Mouse (Mus musculus) liver (tissue): Measurements from ENCODE around the gene Tnfrsf11a.
"Not testable (repeated sequence)": the region's sequence is repeated elsewhere in the genome, so short reads cannot be mapped to it uniquely, and the experiment has no call there.

Experiments used
- DNase-seq: peaks from one replicate; pipeline ENCODE4 v3.0.0-alpha.2; 2020; ENCODE audit warnings: mixed read lengths

Tnfrsf11a gene

DNA sequence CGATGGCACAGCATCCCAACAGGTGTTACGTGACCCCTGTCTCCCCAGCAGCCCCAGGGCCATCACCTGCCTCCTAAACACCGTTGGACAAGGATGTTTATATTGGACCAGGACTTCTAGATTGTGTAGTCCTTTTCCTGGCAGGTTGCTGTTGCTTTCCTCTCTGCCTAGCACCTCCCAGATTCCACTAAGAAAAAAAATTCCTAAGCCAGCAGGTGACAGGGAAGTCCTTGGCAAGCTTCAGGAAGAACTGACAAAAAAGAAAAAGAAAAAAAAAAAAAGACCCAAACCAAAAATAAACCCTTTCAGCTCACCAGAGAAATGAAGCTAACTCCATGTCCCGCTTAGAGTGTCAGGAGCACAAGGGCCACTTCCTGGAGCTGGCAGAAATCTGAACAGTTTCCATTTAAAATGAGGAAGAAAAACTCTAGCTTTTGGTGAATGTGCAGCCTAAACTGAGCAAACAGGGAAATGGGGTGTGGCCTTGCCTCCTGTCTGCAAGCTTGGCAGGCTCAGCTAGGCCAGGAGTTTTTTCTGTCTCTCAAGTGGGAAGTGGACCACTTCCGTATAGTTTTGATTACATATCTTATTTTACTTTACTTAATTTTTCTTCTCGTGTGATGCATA is 6.3 kb downstream of the Tnfrsf11a start:
- DNase-seq: peak; percentile 7

DNA sequence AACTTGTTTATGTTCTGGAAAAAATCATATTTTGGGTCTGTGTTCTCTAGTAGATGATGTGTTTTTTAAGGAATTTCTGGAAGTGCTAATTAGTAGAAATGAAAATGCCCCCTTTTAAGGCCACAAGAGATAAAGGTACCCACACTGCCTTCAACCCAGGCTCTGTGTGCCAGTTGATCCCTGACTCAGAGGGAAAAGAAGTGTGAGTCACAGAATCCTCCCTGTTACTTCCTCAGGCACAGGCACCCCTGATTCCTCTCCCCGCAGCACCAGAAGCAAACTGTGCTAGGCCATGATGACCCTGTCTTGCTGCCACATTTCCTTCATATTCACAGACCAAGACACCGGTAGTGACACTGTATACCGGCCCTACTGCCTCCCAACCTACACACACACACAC is 9.6 kb downstream of the Tnfrsf11a start:
- no peak for DNase-seq

GRCm38 (mm10) chr1:105794670-105795069 is 14.2 kb downstream of the Tnfrsf11a start:
- no peak for DNase-seq

DNA sequence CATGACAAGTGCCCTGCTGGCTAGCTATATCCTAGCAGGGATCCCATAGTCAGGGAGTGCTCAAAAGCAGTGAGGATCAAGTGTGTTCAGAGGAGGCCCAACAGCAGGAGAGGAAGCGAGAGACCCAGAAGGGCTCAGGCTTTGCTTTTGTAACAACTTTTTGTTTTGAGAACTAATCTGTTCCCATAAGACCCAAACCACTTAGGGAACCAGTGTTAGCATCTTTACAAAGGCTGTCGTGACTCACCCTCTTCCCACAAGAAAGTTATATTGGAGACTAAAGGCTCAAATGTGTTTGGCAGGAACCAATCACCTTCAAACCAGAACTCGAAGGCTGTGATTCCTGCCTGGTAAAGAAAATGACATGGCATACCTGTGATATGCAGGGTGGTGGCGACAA is 15.2 kb downstream of the Tnfrsf11a start:
- no peak for DNase-seq

GRCm38 (mm10) chr1:105800570-105800969 is 20.1 kb downstream of the Tnfrsf11a start:
- DNase-seq: no peak

- DNase-seq: no peak
Measured at GRCm38 (mm10) chr1:105801252-105801651, 20.7 kb downstream of the Tnfrsf11a start.

- peak; percentile 21 for DNase-seq
Measured at GRCm38 (mm10) chr1:105802941-105803340, 22.4 kb downstream of the Tnfrsf11a start.

DNA sequence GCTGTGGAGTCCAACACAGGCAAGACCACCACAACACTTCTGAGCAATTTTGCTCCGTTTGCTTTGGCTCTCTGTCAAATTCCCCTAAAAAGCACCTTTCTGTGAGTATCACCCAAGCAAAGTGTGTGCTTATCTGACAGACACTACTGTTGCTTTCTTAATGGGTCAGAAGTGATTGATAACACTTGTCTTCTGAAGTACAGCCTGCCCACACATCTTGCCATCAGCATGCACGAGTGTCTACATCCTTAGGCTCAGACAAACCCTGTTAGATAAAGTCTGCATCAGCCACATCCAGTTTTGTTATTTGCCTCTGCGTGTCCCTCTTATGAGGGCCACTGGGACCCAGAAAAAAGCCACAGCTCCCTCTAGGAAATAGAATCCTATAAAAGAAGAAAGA is 23.8 kb downstream of the Tnfrsf11a start:
- no peak for DNase-seq

DNA sequence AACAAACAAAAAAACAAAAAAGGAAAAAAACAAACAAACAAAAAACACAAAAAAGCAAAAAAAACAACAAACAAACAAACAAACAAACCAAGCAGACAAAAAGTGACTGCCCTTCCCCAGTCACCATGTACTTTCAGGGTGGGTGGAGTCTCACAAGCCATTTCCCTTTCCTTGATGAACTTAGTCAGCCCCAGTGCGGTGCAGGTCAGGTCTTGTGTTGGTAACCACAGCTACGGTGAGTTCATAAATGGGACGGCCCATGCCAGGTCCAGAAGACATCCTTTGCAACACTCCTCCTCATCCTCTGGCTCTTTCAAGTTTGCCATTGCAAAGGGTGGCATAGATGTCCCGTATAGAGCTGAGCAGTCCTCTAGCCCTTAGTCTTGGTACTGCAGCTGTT is 25.0 kb downstream of the Tnfrsf11a start:
- no peak for DNase-seq

DNA sequence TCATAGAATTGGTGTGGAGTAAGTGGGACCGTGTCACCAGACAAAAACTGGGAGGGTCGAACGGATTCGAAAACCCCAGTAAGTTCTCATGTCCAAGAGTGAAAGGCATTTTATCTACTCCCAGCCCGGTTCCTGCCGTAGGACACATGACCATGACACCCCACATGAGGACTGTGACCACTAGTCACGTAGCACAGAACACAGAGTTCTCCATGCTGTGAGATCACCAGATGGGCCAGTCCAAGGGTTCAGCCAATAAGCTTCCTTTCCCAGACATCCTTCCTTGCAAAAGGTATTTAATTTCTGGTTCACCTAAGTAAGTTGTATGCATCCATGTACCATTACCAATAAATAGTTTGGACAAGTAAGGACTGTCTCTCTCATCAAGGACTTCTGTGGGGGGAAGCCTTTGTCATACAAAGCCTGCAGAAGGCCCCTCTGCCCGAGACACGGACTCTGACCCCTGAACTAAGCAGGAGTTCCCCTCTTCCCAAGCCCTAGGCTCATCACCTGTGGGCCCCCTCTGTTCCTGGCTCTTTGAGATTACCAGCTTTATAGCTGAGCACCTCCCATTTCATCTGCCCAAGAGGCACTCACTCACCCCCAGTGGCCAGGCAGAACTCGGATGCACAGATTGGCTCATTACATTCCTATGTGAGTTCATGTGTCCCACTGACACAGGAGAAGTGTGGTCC is 26.7 kb downstream of the Tnfrsf11a start:
- DNase-seq: no peak

DNA sequence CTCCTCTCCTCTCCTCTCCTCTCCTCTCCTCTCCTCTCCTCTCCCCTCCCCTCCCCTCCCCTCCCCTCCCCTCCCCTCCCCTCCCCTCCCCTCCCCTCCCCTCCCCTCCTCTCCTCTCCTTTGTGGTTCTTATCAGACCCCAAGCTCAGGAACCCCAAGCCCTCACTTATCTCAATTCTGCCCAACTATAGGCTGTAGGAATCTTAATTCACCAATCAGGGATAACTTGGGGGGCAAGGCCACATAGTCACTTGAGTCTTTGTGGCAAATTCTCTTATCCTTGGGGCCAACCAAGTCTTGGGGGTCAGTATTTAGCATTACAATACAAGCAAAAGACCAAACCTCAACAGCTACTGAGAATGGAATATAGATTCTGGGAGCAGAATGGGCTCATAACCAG is 31.5 kb downstream of the Tnfrsf11a start:
- DNase-seq: not testable (repeated sequence)

- no peak for DNase-seq
Measured at GRCm38 (mm10) chr1:105812960-105813708, 32.6 kb downstream of the Tnfrsf11a start.

DNA sequence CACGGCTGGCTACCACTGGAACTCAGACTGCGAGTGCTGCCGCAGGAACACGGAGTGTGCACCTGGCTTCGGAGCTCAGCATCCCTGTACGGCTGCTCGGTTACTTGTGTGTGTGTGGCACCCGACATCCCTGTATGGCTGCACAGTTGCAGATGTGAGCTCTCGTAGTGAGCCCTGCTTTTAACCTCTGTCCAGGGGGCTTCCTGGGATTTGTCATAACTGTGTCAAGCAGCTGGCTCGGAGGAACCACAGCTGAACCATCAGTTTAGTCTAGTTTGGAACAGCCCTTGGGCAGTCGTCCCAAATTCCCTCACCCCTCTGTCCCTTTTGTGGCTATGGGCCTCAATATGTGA is 33.2 kb downstream of the Tnfrsf11a start:
- no peak for DNase-seq

DNA sequence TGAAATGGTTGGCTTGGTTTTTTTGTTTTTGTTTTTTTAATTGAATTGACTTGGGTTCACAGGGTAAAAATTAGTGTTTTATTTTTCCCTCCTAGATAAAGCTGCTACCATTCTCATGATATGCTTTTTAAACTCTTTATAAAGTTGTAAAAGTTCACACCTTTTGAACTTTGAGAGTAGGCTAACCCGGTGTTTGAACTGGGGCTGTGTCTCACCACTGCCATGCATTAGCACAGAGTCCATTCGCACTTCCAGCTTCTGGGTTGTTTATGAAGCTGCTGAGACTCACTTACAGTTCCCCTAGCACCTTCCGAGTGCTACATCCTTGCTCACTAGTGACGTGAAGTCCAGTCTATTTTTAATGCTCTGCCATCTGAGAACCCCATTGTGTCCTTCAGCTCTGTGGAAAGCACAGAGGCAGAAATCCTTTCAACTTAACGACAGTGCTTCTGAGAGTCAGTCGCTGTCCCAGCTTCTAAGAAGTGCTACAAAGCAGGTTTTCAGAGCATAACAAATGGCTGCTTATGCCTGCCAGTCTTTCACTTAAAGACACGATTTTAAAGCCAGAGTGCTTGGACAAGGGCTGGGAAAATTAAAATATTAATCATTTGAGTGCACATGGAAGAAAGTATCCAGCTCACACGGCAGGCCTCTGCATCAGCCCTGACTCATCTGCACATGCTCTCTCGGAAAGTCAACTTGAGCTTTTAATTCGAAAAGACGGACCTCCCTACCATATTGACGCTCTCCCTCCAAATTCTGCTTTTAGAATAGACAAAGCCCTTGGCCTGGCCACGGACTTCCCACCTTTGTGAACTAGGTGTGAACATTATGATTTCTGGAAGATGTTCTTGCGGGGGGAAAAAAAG is 34.1 kb downstream of the Tnfrsf11a start:
- no peak for DNase-seq

DNA sequence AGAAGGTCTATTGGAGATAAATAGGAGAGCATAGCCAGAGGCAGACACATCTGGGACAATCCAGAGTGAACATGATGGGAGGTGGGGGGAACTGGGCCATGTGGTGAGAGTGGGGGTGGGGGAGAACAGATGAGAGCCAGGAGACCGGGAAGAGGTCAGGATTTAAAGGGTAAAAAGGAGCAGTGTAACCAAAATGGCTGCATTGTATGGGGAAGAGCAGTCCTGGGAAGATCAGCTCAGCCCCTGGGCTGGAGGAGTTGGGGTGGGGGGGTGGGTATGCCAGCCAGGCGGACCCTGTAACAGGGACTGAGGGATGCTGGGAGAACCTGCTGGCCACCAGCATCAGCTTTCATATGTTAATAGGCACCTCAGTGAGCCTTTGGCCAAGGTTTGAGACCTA is 34.8 kb downstream of the Tnfrsf11a start:
- DNase-seq: no peak

GRCm38 (mm10) chr1:105815736-105816135 is 35.2 kb downstream of the Tnfrsf11a start:
- no peak for DNase-seq

- no peak for DNase-seq
Measured at GRCm38 (mm10) chr1:105819031-105819430, 38.5 kb downstream of the Tnfrsf11a start.

DNA sequence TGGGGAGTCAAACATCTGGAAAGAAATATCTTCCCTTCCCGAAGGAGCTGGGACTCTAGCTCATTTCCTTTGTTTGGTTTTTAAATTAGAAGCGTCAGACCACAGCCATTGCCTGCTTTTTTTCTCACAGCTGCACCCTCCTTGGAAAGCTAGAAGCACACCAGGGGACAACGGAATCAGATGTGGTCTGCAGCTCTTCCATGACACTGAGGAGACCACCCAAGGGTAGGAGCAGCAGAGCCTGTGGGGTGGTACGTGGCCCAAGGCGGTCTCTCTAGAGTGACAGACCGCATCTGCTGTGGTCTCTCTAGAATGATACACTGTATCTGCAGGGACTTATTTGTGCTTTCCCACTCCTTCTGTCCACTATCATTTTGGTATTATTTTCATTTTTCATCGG is 39.2 kb downstream of the Tnfrsf11a start:
- no peak for DNase-seq

- no peak for DNase-seq
Measured at GRCm38 (mm10) chr1:105824356-105824755, 43.8 kb downstream of the Tnfrsf11a start.

GRCm38 (mm10) chr1:105824980-105825379 is 44.5 kb downstream of the Tnfrsf11a start:
- no peak for DNase-seq

DNA sequence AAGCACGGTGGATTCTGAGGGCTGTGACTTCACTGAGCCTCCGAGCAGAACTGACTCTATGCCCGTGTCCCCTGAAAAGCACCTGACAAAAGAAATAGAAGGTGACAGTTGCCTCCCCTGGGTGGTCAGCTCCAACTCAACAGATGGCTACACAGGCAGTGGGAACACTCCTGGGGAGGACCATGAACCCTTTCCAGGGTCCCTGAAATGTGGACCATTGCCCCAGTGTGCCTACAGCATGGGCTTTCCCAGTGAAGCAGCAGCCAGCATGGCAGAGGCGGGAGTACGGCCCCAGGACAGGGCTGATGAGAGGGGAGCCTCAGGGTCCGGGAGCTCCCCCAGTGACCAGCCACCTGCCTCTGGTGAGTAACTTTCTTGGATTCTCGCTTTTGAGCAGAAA is 46.9 kb downstream of the Tnfrsf11a start:
- no peak for DNase-seq

DNA sequence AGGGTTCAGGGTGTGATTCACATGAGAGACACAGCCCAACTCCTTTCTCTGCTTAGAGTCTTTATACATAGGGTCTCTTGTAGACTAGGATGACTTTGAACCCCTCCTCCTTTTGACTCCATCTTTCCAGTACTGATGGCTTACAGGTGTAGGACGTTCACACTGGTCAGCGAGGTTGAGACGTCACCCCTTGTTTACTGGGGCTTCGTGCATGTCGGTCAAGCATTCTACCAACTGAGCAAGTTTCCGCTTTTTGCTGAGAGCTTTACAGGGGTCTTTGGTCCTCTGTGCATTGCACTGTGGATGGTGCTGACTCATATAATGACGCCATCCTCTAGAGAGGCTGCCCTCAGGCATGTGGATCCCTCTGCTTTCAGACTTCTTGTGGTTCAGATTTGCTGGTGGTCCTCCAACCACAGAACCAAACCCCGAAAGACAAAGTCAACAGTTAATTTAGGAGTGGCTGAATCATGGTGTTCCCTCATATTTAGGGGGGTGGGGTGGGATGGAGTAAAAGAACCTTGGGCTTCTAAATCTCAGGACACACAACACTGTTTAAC is 47.3 kb downstream of the Tnfrsf11a start:
- no peak for DNase-seq

DNA sequence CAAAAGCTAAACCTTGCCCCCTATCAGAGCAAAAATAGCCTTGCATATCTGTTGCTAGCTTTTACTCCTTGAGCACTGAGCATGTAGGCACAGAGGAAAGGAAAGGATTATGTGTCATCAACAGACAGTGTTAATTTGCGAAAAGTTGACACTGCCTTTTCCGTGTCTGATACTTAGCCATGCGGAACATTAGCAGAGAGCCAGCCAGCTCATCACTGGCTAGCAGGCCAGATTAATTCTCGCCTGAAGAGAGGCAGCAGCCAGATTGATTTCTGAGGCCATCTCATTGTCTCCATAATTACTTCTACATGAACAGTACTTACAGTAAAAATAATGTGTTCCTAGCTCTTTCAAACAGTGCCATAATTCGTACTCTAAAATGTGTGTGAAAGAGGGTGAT is 48.7 kb downstream of the Tnfrsf11a start:
- no peak for DNase-seq
